Mouse (Mus musculus): ENCODE measurements around the gene Gabbr2. TPM values are rescaled to one million over a fixed set of nuclear protein-coding genes. Genes with fewer than 3 reads are reported as not detected.
A peak's percentile ranks its signal among the peaks of the same experiment; 100 is the strongest.

Gabbr2 gene
- polyA plus RNA-seq, 1 experiment from 2014 or later = 0.78 TPM

- Histone ChIP-seq H3K27ac (replicated peaks; ENCODE audit: low read depth, low read length) (no peak overlapping the region), H3K4me2 (ENCODE audit: low read depth, low read length) (no peak overlapping the region), H3K27me3 (replicated peaks; ENCODE audit: control insufficient read depth, insufficient read depth, low read length) (no peaks in the 10 kb centered on the region), H3K4me1 (ENCODE audit: control insufficient read depth, insufficient read depth, low read length) (no peaks in the 10 kb centered on the region), H3K36me3 (ENCODE audit: control insufficient read depth, insufficient read depth, low read length) (no peaks in the 10 kb centered on the region), H3K9ac (ENCODE audit: low read depth, low read length) (no peak overlapping the region), H3K9me3 (ENCODE audit: control insufficient read depth, low read length) (no peaks in the 10 kb centered on the region), H3K4me3 (ENCODE audit: low read depth, low read length) (no peak overlapping the region)
- ATAC-seq (ENCODE audit: low read depth) (no peak), DNase-seq (ENCODE audit: low spot score) (no peak)
- WGBS = 77% methylated on average over 7 of the region's 7 CpGs
Measured at GRCm38 (mm10) chr4:46744583-46745155, 247.0 kb downstream of the Gabbr2 start.

GRCm38 (mm10) chr4:46742601-46743000 lies 249.1 kb downstream of the Gabbr2 start:
- Histone ChIP-seq H3K4me1 (ENCODE audit: control insufficient read depth, insufficient read depth, low read length) (no peaks in the 10 kb centered on the region), H3K27me3 (replicated peaks; ENCODE audit: control insufficient read depth, insufficient read depth, low read length) (no peaks in the 10 kb centered on the region), H3K36me3 (ENCODE audit: control insufficient read depth, insufficient read depth, low read length) (no peaks in the 10 kb centered on the region), H3K9ac (ENCODE audit: low read depth, low read length) (no peak overlapping the region), H3K4me2 (ENCODE audit: low read depth, low read length) (no peak overlapping the region), H3K9me3 (ENCODE audit: control insufficient read depth, low read length) (no peaks in the 10 kb centered on the region), H3K4me3 (ENCODE audit: low read depth, low read length) (no peak overlapping the region), H3K27ac (replicated peaks; ENCODE audit: low read depth, low read length) (no peak overlapping the region)
- DNase-seq (ENCODE audit: low spot score) = no peak
- WGBS = 3% methylated on average over 2 of the region's 2 CpGs
- ATAC-seq (ENCODE audit: low read depth) = no peak

GRCm38 (mm10) chr4:46736910-46737511 lies 254.7 kb downstream of the Gabbr2 start:
- H3K4me1 ChIP-seq (ENCODE audit: control insufficient read depth, insufficient read depth, low read length) = no peaks in the 10 kb centered on the region
- no peaks in the 10 kb centered on the region for H3K36me3 ChIP-seq (ENCODE audit: control insufficient read depth, insufficient read depth, low read length)
- no peak for DNase-seq (ENCODE audit: low spot score)
- no peak; the same call in 1 of the 2 replicates for ATAC-seq (ENCODE audit: low read depth)
- no peak overlapping the region for H3K4me3 ChIP-seq (ENCODE audit: low read depth, low read length)
- no peak overlapping the region for H3K27ac ChIP-seq (replicated peaks; ENCODE audit: low read depth, low read length)
- H3K9ac ChIP-seq (ENCODE audit: low read depth, low read length) = no peak overlapping the region
- no peaks in the 10 kb centered on the region for H3K27me3 ChIP-seq (replicated peaks; ENCODE audit: control insufficient read depth, insufficient read depth, low read length)
- 45% methylated on average over 9 of the region's 9 CpGs for WGBS
- no peak overlapping the region for H3K4me2 ChIP-seq (ENCODE audit: low read depth, low read length)
- H3K9me3 ChIP-seq (ENCODE audit: control insufficient read depth, low read length) = no peaks in the 10 kb centered on the region

GRCm38 (mm10) chr4:46734906-46735305 lies 256.8 kb downstream of the Gabbr2 start:
- H3K27ac ChIP-seq (replicated peaks; ENCODE audit: low read depth, low read length) = no peak overlapping the region
- DNase-seq (ENCODE audit: low spot score) (peak; percentile 50), ATAC-seq (ENCODE audit: low read depth) (no peak)
- no peaks in the 10 kb centered on the region; the same call in 1 of the 2 replicates for H3K4me1 ChIP-seq (ENCODE audit: control insufficient read depth, insufficient read depth, low read length)
- no peaks in the 10 kb centered on the region for H3K36me3 ChIP-seq (ENCODE audit: control insufficient read depth, insufficient read depth, low read length)
- 51% methylated on average over 5 of the region's 5 CpGs for WGBS
- H3K27me3 ChIP-seq (replicated peaks; ENCODE audit: control insufficient read depth, insufficient read depth, low read length) = no peaks in the 10 kb centered on the region
- H3K9ac ChIP-seq (ENCODE audit: low read depth, low read length) = no peak overlapping the region
- no peak overlapping the region for H3K4me2 ChIP-seq (ENCODE audit: low read depth, low read length)
- H3K9me3 ChIP-seq (ENCODE audit: control insufficient read depth, low read length) = no peaks in the 10 kb centered on the region
- H3K4me3 ChIP-seq (ENCODE audit: low read depth, low read length) = no peak overlapping the region

GRCm38 (mm10) chr4:46731590-46731989 lies 260.1 kb downstream of the Gabbr2 start:
- Histone ChIP-seq H3K27ac (replicated peaks; ENCODE audit: low read depth, low read length) (no peak overlapping the region), H3K4me3 (ENCODE audit: low read depth, low read length) (no peak overlapping the region), H3K9ac (ENCODE audit: low read depth, low read length) (no peak overlapping the region), H3K9me3 (ENCODE audit: control insufficient read depth, low read length) (no peaks in the 10 kb centered on the region), H3K36me3 (ENCODE audit: control insufficient read depth, insufficient read depth, low read length) (no peaks in the 10 kb centered on the region), H3K27me3 (replicated peaks; ENCODE audit: control insufficient read depth, insufficient read depth, low read length) (no peaks in the 10 kb centered on the region), H3K4me1 (ENCODE audit: control insufficient read depth, insufficient read depth, low read length) (peaks cover 4% of the 10 kb centered on the region; the same call in 1 of the 2 replicates), H3K4me2 (ENCODE audit: low read depth, low read length) (no peak overlapping the region)
- WGBS = 18% methylated on average over 8 of the region's 8 CpGs
- DNase-seq (ENCODE audit: low spot score) (peak; percentile 21), ATAC-seq (ENCODE audit: low read depth) (peak; percentile 31; the same call in 1 of the 2 replicates)

GRCm38 (mm10) chr4:46729306-46730042 lies 262.2 kb downstream of the Gabbr2 start:
- H3K27ac ChIP-seq (replicated peaks; ENCODE audit: low read depth, low read length) = no peak overlapping the region
- 54% methylated on average over 8 of the region's 9 CpGs for WGBS
- no peak overlapping the region for H3K4me2 ChIP-seq (ENCODE audit: low read depth, low read length)
- H3K9me3 ChIP-seq (ENCODE audit: control insufficient read depth, low read length) = no peaks in the 10 kb centered on the region
- DNase-seq (ENCODE audit: low spot score) (peak; percentile 33), ATAC-seq (ENCODE audit: low read depth) (0 out of 2 replicates have a peak, but pooled peaks have one; percentile 56)
- H3K9ac ChIP-seq (ENCODE audit: low read depth, low read length) = no peak overlapping the region
- H3K27me3 ChIP-seq (replicated peaks; ENCODE audit: control insufficient read depth, insufficient read depth, low read length) = no peaks in the 10 kb centered on the region
- peaks cover 4% of the 10 kb centered on the region; the same call in 1 of the 2 replicates for H3K4me1 ChIP-seq (ENCODE audit: control insufficient read depth, insufficient read depth, low read length)
- no peak overlapping the region for H3K4me3 ChIP-seq (ENCODE audit: low read depth, low read length)
- H3K36me3 ChIP-seq (ENCODE audit: control insufficient read depth, insufficient read depth, low read length) = no peaks in the 10 kb centered on the region

- Histone ChIP-seq H3K9me3 (ENCODE audit: control insufficient read depth, low read length) (no peaks in the 10 kb centered on the region), H3K4me1 (ENCODE audit: control insufficient read depth, insufficient read depth, low read length) (peaks cover 4% of the 10 kb centered on the region; the same call in 1 of the 2 replicates), H3K36me3 (ENCODE audit: control insufficient read depth, insufficient read depth, low read length) (no peaks in the 10 kb centered on the region), H3K9ac (ENCODE audit: low read depth, low read length) (0 out of 2 replicates have a peak overlapping the region, but pooled peaks have one; percentile 22), H3K27me3 (replicated peaks; ENCODE audit: control insufficient read depth, insufficient read depth, low read length) (no peaks in the 10 kb centered on the region), H3K27ac (replicated peaks; ENCODE audit: low read depth, low read length) (no peak overlapping the region), H3K4me2 (ENCODE audit: low read depth, low read length) (no peak overlapping the region), H3K4me3 (ENCODE audit: low read depth, low read length) (no peak overlapping the region)
- 45% methylated on average over 1 of the region's 1 CpGs for WGBS
- ATAC-seq (ENCODE audit: low read depth) (no peak), DNase-seq (ENCODE audit: low spot score) (peak; percentile 17)
Measured at GRCm38 (mm10) chr4:46728231-46728630, 263.4 kb downstream of the Gabbr2 start.

GRCm38 (mm10) chr4:46727153-46727552 lies 264.5 kb downstream of the Gabbr2 start:
- DNase-seq (ENCODE audit: low spot score) = no peak
- Histone ChIP-seq H3K4me3 (ENCODE audit: low read depth, low read length) (no peak overlapping the region), H3K36me3 (ENCODE audit: control insufficient read depth, insufficient read depth, low read length) (no peaks in the 10 kb centered on the region), H3K27ac (replicated peaks; ENCODE audit: low read depth, low read length) (no peak overlapping the region), H3K9me3 (ENCODE audit: control insufficient read depth, low read length) (no peaks in the 10 kb centered on the region), H3K27me3 (replicated peaks; ENCODE audit: control insufficient read depth, insufficient read depth, low read length) (no peaks in the 10 kb centered on the region), H3K4me1 (ENCODE audit: control insufficient read depth, insufficient read depth, low read length) (peaks cover 4% of the 10 kb centered on the region; the same call in 1 of the 2 replicates), H3K4me2 (ENCODE audit: low read depth, low read length) (no peak overlapping the region), H3K9ac (ENCODE audit: low read depth, low read length) (no peak overlapping the region)
- 81% methylated on average over 11 of the region's 11 CpGs for WGBS
- ATAC-seq (ENCODE audit: low read depth) = no peak
